Mouse (Mus musculus): Measurements from ENCODE around the gene Timp3. TPM values are rescaled to one million over a fixed set of nuclear protein-coding genes. Genes with fewer than 3 reads are reported as not detected.

The Timp3 gene
- total RNA-seq, 2 experiments from 2014 or later = 0.62 TPM; not detected in 1

DNA sequence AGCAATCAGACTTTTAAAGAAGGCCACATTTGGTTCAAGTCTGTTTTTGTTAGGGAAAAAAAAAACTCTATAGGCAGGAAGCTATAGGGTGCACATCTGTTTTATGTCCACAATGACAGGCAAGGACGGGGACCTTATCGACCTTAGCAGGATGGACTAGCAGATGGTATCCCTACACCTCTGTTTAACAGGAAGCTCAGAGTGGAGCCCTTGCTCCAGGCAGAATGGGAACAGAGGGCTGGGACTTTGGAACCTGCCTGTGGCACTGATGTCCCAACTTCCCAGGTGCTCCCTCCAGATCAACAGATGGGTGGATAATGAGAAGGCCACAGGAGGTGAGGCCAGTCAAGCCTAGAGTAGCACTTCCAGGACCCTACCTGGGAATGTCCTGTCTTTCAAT is 80.5 kb downstream of the Timp3 start:
- no peak for ATAC-seq (replicated peaks; ENCODE audit: poor library complexity, severe bottlenecking)

DNA sequence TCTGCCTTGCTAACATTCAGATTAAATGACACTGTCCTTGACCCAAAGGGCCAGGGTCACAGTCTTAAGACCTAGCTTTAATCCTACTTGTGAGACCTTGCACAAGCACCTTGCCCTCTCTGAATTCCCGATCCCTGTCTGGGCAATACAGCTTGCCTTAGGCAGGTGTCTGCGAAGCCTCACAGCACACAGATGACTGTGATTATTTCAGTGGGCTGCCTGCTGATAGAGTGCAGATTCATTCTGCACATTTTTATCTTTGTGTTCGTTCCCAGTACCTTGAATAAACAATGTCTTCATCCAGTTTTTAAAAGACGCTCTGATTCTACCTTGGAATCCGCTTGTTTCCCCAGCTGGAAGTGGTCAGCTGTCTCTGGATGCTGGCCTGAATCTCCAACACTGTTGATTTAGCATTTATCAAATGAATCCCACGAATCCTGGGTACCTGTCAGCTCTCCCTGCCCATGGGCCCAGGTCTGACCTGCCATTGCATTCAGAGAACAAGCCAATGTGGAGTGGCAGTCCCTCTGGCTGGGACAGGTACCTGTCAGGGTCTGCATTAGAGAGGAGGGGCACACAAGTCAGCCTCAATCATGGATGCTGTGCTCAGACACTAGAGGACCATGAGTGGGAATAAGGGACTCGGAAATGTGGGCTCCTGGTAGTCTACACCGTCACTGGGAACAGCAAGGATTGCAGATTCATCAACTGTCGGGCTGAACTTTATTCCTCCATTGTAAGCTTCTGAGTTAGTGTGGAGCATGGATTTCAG is 81.2 kb downstream of the Timp3 start:
- no peak for ATAC-seq (replicated peaks; ENCODE audit: poor library complexity, severe bottlenecking)

DNA sequence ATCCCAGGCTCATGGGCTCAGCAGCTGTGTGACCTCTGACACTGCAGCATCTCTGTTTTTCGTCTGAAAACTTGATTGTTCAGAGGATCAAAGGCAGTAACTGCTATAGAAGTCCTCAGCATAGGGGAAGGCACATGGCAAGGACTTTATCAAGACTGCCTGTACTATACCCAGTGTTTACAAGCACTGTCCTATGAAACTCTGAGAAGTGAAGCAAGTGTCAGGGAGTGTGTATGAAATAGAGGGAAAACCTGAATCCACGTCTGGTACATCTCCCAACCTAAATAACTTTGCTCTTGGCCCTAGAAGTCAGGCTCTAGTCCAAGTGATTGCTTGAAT is 81.7 kb downstream of the Timp3 start:
- no peak for ATAC-seq (replicated peaks; ENCODE audit: poor library complexity, severe bottlenecking)

DNA sequence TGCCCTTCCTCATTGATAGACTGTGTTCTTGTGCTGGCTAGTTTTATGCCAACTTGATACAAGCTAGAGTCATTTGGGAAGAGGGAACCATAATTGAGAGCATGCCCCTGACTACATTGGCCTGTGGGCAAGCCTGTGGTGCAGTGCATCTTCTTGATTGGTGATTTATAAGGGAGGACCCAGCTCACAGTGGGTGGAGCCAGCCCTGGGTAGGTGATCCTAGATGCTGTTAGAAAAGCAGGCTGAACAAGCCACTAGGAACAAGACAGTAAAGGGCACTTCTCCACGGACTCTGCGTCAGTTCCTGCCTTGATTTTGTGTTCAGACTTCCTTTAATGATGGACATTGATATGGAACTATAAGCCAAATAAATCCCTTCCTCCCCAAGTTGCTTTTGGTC is 84.5 kb downstream of the Timp3 start:
- no peak for ATAC-seq (replicated peaks; ENCODE audit: poor library complexity, severe bottlenecking)

DNA sequence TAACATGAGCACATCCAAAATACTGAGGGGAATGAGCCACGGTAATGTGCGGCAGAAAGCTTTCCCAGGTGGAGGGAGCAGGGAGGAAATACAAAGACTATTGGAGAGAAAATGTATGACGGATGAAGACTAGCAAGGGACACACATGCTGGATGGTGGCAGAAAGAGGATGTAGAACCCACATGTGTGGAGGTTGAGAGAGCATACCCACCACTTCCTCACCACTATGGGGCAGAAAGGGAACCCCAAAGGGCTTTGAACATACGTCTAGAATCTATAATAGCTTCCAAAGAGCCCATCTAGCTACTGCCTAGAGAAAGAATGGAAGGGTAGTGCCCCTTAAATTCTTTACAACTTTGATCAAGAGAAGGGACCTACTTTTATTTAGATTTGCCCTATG is 85.5 kb downstream of the Timp3 start:
- peak; percentile 98 for ATAC-seq (replicated peaks; ENCODE audit: poor library complexity, severe bottlenecking)

DNA sequence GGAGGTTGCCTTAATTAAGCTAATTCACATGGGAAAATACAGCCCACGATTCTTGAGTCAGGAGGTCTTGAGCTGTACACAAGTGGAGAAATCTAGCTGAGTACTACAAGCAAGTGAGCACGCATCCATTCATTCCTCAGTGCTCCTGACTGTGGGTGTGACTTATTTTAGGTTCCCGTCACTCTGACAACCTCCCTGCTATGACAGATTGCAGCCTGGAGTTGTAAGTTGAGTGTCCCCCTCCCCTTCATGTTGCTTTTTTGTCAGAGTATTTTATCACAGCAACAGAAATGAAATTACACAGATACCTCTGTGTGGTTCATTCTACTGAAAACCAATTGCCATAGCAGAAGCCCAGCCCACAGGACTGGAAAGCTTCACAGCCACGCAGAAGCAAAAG is 86.1 kb downstream of the Timp3 start:
- no peak for ATAC-seq (replicated peaks; ENCODE audit: poor library complexity, severe bottlenecking)

DNA sequence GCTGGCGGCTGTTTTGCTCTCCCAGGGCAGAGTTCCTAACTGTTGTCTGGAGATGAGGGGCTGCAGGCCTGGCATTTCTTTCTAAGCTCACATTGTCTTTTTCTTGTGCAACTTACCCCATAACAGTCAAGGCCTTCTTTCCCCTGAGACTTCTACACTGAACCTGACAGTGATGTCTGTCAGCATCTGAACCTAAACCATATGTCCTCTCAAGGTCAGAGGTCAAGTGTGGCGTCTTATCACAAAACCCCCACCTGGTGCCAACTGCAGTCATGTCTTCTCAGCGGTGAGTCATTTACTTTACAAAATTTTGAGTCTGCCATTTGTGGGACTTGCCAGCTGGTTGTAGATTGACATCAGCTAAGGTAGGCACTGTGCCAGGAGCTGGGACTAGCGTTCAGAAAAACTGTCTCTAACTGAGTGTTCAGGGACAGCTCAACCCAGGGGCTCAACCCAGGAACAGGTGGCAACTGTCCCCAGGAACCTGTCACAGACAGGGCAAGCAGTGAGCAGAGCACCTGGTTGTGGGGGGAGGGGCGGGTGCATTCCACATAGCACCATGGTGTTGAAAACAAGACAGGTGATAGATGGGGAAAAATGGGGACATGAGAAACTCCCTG is 87.8 kb downstream of the Timp3 start:
- ATAC-seq (replicated peaks; ENCODE audit: poor library complexity, severe bottlenecking) = no peak

DNA sequence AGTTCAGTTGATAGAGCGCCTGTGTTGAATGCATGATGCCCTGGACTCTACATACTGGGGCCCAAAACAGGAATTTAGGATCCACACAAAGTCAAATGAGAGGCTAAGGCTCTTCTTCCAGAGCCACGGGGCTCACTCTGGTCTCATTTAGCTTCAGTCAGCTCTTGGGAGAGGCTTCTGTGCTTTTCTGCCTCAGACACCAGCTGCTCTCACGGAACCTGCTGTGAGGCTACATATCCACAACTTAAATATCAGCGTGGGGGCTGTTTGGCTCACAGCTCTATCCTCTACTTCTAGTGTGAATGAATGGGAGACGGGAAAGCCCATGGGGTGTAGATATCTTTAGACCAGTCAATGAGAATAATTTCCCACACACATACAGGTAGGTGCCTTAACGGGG is 88.6 kb downstream of the Timp3 start:
- ATAC-seq (replicated peaks; ENCODE audit: poor library complexity, severe bottlenecking) = no peak

DNA sequence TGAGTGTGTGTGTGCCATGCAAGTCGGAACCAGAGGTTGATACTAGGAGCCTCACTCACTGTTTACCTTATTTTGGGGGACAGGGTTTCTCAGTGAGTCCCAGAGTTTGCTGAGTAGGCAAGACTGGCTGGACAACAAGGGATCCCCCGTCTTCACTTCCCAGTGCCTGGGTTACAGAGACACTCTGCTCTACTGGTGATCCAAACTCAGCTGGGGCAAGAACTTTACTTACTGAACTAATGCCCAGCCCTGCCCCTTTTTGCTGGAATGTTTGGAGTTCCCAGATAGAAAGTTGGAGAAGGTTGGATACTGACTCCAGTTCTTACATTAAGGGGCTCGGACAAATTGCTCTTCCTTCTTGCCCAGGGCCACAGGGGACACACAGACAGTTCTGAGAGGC is 89.2 kb downstream of the Timp3 start:
- no peak for ATAC-seq (replicated peaks; ENCODE audit: poor library complexity, severe bottlenecking)

DNA sequence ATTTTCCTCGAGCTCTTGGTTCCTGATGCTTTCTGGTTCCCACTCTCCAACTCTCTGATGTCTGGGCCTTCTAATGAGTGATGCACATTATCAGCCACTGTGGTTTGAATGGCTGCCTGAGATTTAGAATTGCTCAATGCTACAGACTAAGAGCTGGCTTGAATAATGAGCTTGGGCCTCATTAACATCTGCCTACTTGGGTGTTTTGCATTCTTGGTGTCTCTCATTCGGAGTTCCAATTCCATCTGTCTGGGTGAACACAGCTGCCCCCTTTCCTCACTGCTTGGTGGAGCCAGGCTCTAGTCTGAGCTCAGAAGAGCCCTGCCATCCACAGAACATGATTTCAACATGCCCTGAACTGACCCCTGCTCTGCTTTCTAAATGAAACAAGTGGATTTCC is 89.7 kb downstream of the Timp3 start:
- no peak for ATAC-seq (replicated peaks; ENCODE audit: poor library complexity, severe bottlenecking)

DNA sequence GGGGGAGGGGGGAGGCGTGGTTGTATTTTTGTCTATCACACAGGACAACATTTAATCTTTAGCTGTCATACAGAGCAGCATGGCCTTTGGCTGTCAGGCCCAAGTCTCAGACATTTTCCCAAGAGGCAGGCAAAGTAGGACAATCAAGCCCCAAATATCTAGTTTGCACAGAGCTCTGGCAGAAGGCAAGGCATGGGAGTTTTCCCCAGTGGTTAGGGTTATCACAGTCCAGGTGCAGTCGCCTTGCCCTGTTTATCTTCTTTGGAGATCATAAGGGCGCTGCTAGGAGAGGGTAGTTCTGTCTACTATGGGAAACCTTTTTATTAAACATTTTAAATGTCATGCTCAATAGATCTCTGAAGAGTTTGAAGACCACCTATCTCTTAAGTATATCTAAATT is 92.2 kb downstream of the Timp3 start:
- no peak for ATAC-seq (replicated peaks; ENCODE audit: poor library complexity, severe bottlenecking)

DNA sequence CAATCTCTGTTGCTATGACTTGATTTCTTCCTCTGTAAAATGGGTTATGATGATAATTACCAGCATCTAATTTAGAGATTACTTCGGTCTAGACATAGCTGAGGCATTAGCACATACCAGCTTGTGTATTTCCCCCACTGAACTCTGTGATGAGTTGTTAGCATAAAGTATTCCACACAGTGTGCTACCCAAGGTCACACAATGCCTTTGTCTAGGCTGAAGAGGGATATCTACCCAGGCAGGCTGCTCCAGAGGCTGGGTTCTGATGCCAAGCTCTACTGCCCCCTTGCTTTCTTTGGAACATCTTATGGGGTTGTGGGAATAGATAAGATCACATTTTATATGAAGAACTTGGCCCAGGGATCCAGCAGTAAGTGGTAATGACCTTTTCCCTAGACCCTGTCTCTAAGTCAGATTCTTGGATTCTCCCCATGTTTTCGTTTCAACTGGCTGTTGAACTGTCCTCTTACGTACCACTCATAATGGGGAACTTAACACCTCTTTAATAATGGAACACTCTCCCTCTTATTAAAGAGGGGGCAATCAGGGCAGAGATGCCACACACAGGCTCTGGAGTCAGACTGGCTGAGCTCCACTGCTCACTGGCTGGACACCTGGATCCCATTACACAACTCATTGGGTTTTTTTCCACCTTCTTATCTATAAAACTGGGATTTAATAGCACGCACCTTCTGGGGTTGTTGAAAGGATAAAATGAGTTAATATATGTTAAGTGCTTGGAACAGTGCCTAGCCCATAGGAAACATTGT is 97.6 kb downstream of the Timp3 start:
- no peak for ATAC-seq (replicated peaks; ENCODE audit: poor library complexity, severe bottlenecking)

DNA sequence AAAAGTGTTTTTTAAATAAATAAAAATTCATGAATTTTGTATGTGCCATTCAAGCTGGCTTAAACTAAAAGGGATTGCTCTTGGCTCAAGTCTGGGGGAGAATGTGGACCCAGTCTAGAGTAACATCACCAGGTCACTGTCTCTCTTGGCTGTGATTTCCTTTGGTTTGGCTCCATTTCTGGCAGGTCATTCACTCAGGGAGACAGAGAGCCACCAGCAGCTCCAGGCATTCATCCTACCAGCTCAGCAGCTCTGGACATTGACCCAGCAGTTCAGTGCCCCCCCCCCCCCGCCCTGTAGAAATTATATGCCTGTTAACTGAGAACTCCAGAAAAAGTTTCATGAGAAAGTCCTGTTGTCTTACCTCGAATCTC is 98.2 kb downstream of the Timp3 start:
- ATAC-seq (replicated peaks; ENCODE audit: poor library complexity, severe bottlenecking) = no peak

Other genes starting within 250 kb of the Timp3 start
- 0.15 and 3.9 TPM in 2 replicates for gene Syn3, start 198.5 kb downstream of the Timp3 start, total RNA-seq (2014; fragmentation: Nextera tagmentation)
- gene Syn3, start 198.5 kb downstream of the Timp3 start, total RNA-seq (2017) = 0.26 and 0.31 TPM in 2 replicates

All from granulocyte monocyte progenitor cell, adult 5-6 weeks (primary cell).